In the genomic region with DNA sequence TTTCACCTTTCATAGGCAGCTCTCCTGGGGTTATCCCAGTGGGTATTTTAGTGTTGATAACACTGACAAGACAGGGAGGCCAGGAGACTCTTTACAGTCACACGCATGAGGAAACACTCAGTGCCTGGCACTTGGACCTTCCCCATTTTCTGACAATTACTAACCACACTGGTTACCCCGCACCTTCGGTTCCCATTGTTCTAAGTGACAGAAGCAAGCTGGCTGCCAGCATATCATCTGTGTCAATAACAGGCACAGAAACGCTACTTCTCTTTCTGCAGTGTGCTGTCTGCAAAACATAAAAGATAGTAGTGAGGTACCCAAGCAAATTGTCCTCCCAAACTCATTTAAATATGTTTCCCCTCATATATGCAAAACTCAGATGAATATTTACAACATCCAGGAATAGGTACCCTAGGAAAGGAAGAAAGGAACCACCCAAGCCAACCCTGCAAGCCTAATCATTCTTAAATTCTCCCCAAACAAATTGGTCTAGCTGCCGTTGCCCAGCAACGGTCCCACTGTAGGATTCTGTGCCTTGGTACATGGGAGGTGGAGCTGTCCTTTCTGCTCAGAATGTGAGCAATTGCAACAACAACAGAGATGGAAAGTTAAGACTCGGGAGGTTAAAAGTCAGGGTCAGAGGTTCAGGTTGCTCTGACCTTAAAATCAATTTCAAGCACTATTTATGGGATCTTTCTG, we compare ENCODE assay signal across 10 mouse cellular contexts.
DNase-seq lines count a peak whose midpoint lies in the region; ATAC-seq lines count a peak whose summit lies in the region.
"Had no signal": no experiment of that assay in that cellular context is flagged by ENCODE, and none has a peak within 500 bp of the region (broad histone marks: within the 10 kb centered on the region; RNA-seq: fewer than 3 reads in every experiment).

No protein-coding gene starts in this region.

- H3K4me1 ChIP-seq in forebrain, embryonic 11.5 days (replicated peaks; ENCODE audit: control insufficient read depth, insufficient read depth, low read length) = 0 out of 2 replicates have a peak, but pooled peaks cover 2% of the 10 kb centered on the region
- peaks cover 8% of the 10 kb centered on the region for H3K4me1 ChIP-seq in hindbrain, embryonic 16.5 days (ENCODE audit: control insufficient read depth, insufficient read depth, low read depth, low read length)
- H3K4me1 ChIP-seq in midbrain, embryonic 12.5 days = peaks cover 14% of the 10 kb centered on the region

- H3K9me3 ChIP-seq in forebrain, embryonic 11.5 days (ENCODE audit: control insufficient read depth, low read length) = no peaks in the 10 kb centered on the region
- no peaks in the 10 kb centered on the region for H3K9me3 ChIP-seq in hindbrain, embryonic 16.5 days (ENCODE audit: control insufficient read depth, low read length)
- H3K9me3 ChIP-seq in midbrain, embryonic 12.5 days = no peaks in the 10 kb centered on the region

- H3K9ac ChIP-seq in forebrain, embryonic 11.5 days (ENCODE audit: low read length) = no peak overlapping the region
- no peak overlapping the region for H3K9ac ChIP-seq in hindbrain, embryonic 16.5 days (ENCODE audit: low read depth, low read length)
- H3K9ac ChIP-seq in midbrain, embryonic 12.5 days (replicated peaks) = no peak overlapping the region

- peak; percentile 71 for DNase-seq in brain, adult 2 months (ENCODE audit: low read depth, low spot score)
- DNase-seq in forebrain, embryonic 11.5 days (ENCODE audit: low spot score) = peak; percentile 54
- no peak for DNase-seq in adrenal gland, adult 8-10 months
- DNase-seq in adrenal gland, postnatal 4 days (ENCODE audit: low spot score in 2 of 2) = no peak
- DNase-seq in kidney, adult 11 months = no peak
- DNase-seq in kidney, postnatal 25 days = no peak
- DNase-seq: gastrocnemius, postnatal 10 days had no signal

- 49% methylated on average over 7 of the region's 7 CpGs for WGBS in forebrain, embryonic 11.5 days
- WGBS in hindbrain, embryonic 16.5 days = 12% methylated on average over 7 of the region's 7 CpGs
- WGBS in midbrain, embryonic 12.5 days = 38% methylated on average over 7 of the region's 7 CpGs

- no peak overlapping the region for H3K4me2 ChIP-seq in forebrain, embryonic 11.5 days (ENCODE audit: low read depth, low read length, severe bottlenecking)
- no peak overlapping the region for H3K4me2 ChIP-seq in hindbrain, embryonic 16.5 days (ENCODE audit: low read length)
- no peak overlapping the region for H3K4me2 ChIP-seq in midbrain, embryonic 12.5 days (replicated peaks)

- no peak overlapping the region for H3K4me3 ChIP-seq in forebrain, embryonic 11.5 days (ENCODE audit: low read depth, low read length)
- H3K4me3 ChIP-seq in hindbrain, embryonic 16.5 days (ENCODE audit: low read length) = no peak overlapping the region
- H3K4me3 ChIP-seq in midbrain, embryonic 12.5 days = no peak overlapping the region

- no peak overlapping the region for H3K27ac ChIP-seq in forebrain, embryonic 11.5 days (ENCODE audit: low read depth, low read length)
- peak overlapping the region; percentile 1; the same call in 1 of the 2 replicates for H3K27ac ChIP-seq in hindbrain, embryonic 16.5 days (ENCODE audit: low read depth, low read length)
- no peak overlapping the region for H3K27ac ChIP-seq in midbrain, embryonic 12.5 days (replicated peaks)
- H3K27ac ChIP-seq: macrophage had no signal

- ATAC-seq in forebrain, embryonic 11.5 days (replicated peaks; ENCODE audit: low FRiP score) = peak; percentile 69; the same call in 1 of the 2 replicates
- peak; percentile 86 for ATAC-seq in hindbrain, embryonic 16.5 days
- peak; percentile 47; the same call in 1 of the 2 replicates for ATAC-seq in midbrain, embryonic 12.5 days (ENCODE audit: low FRiP score, low read depth)

- H3K27me3 ChIP-seq in forebrain, embryonic 11.5 days (ENCODE audit: control insufficient read depth, insufficient read depth, low read length) = no peaks in the 10 kb centered on the region
- H3K27me3 ChIP-seq in hindbrain, embryonic 16.5 days (replicated peaks; ENCODE audit: control insufficient read depth, insufficient read depth, low read length) = no peaks in the 10 kb centered on the region
- no peaks in the 10 kb centered on the region for H3K27me3 ChIP-seq in midbrain, embryonic 12.5 days

- no peaks in the 10 kb centered on the region for H3K36me3 ChIP-seq in forebrain, embryonic 11.5 days (ENCODE audit: control insufficient read depth, insufficient read depth, low read length)
- H3K36me3 ChIP-seq in hindbrain, embryonic 16.5 days (ENCODE audit: control insufficient read depth, insufficient read depth, low read length) = no peaks in the 10 kb centered on the region
- H3K36me3 ChIP-seq in midbrain, embryonic 12.5 days = no peaks in the 10 kb centered on the region

Comparison
In these comparisons a context has a peak if more than half of its experiments do, and no peak if none do; other contexts are left out.
1. DNase-seq: peak in brain, adult 2 months (single experiment) and forebrain, embryonic 11.5 days (single experiment); none in adrenal gland, adult 8-10 months (single experiment), adrenal gland, postnatal 4 days (0 of 2), kidney, adult 11 months (single experiment) and kidney, postnatal 25 days (0 of 2).
2. Peak in every context shown above with its lines, with median percentiles within 50 percentile points of each other: ATAC-seq.